Mouse (Mus musculus): ENCODE results near the gene Crygn. TPM values are rescaled to one million over a fixed set of nuclear protein-coding genes. Genes with fewer than 3 reads are reported as not detected.
A peak's percentile ranks its signal among the peaks of the same experiment; 100 is the strongest.

The Crygn gene
- polyA plus RNA-seq, 1 experiment from 2014 or later = not detected

GRCm38 (mm10) chr5:24741172-24741885 is 16.5 kb downstream of the Crygn start:
- Histone ChIP-seq H3K9ac (replicated peaks) (0 out of 2 replicates have a peak overlapping the region, but pooled peaks have one; percentile 8), H3K36me3 (no peaks in the 10 kb centered on the region), H3K4me1 (no peaks in the 10 kb centered on the region), H3K27me3 (0 out of 2 replicates have a peak, but pooled peaks cover 6% of the 10 kb centered on the region), H3K27ac (replicated peaks) (no peak overlapping the region), H3K9me3 (no peaks in the 10 kb centered on the region), H3K4me3 (no peak overlapping the region), H3K4me2 (replicated peaks) (no peak overlapping the region)
- no peak for ATAC-seq (ENCODE audit: low FRiP score, low read depth)
- 83% methylated on average over 15 of the region's 15 CpGs for WGBS

DNA sequence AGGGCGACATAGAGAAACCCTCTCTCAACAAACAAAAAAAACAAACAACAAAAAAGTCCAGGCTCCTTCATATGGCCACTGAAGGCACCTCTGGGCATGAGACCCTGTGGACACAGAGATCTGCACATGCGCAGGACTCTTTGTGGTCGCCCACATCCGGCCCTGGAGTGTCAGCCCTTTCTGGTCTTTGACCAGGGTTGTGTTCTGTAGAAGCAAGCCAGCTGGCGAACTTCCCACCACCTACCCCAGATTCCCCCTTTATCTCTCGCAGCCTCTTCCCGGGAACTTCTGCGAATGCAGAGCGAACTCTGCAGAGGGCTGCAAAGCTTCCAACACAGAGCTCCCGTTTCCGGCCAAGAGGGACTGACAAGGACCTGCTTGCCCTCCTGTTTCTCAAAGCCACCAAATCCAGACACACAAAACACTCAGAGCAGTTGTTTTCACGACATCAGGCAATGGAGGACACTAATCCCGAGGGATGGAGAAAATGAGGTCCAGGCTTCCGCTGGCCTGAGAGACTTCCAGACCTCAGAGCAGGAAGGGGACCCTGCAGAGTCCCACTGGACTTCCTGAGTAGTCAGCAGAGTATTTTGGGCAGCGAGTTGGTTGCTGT is 18.6 kb downstream of the Crygn start:
- 66% methylated on average over 15 of the region's 15 CpGs for WGBS
- no peak for ATAC-seq (ENCODE audit: low FRiP score, low read depth)

DNA sequence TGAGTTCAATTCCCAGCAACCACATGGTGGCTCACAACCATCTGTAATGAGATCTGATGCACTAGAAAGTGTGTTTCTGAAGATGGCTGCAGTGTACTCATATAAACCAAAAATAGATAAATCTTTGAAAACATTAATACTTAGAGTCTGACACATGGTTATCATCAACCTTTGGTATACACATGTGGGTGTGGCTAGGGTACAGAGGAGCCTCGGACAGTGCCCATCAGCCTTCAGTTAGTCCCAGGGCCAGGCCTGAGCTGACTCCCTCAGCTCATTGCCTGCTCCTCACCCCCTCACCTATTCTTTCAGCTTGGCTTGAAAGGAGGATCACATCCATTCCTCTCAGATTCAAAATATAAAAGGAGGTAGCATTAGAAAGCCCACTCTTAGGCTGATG is 19.3 kb downstream of the Crygn start:
- no peaks in the 10 kb centered on the region for H3K9me3 ChIP-seq
- ATAC-seq (ENCODE audit: low FRiP score, low read depth) = no peak
- no peak overlapping the region for H3K4me3 ChIP-seq
- H3K27me3 ChIP-seq = no peaks in the 10 kb centered on the region
- no peak overlapping the region for H3K4me2 ChIP-seq (replicated peaks)
- H3K4me1 ChIP-seq = 0 out of 2 replicates have a peak, but pooled peaks cover under 1% of the 10 kb centered on the region
- WGBS = 84% methylated on average over 1 of the region's 1 CpGs
- no peak overlapping the region for H3K27ac ChIP-seq (replicated peaks)
- H3K9ac ChIP-seq (replicated peaks) = no peak overlapping the region
- H3K36me3 ChIP-seq = no peaks in the 10 kb centered on the region

More for the DNA sequence above, 18.6 kb downstream of the Crygn start:
- no peaks in the 10 kb centered on the region for H3K4me1 ChIP-seq
- H3K9me3 ChIP-seq = no peaks in the 10 kb centered on the region
- H3K27me3 ChIP-seq = no peaks in the 10 kb centered on the region
- no peak overlapping the region for H3K4me3 ChIP-seq
- no peaks in the 10 kb centered on the region for H3K36me3 ChIP-seq
- no peak overlapping the region for H3K4me2 ChIP-seq (replicated peaks)
- no peak overlapping the region for H3K27ac ChIP-seq (replicated peaks)
- H3K9ac ChIP-seq (replicated peaks) = no peak overlapping the region

- Histone ChIP-seq H3K4me2 (replicated peaks) (no peak overlapping the region), H3K36me3 (no peaks in the 10 kb centered on the region), H3K4me1 (peaks cover 9% of the 10 kb centered on the region), H3K9me3 (no peaks in the 10 kb centered on the region), H3K27ac (replicated peaks) (no peak overlapping the region), H3K9ac (replicated peaks) (no peak overlapping the region), H3K4me3 (no peak overlapping the region), H3K27me3 (no peaks in the 10 kb centered on the region)
- no peak for ATAC-seq (ENCODE audit: low FRiP score, low read depth)
- WGBS = 95% methylated on average over 10 of the region's 10 CpGs
Observed at GRCm38 (mm10) chr5:24737595-24737994, 20.2 kb downstream of the Crygn start.

- H3K27me3 ChIP-seq = peaks cover 35% of the 10 kb centered on the region
- no peak overlapping the region for H3K27ac ChIP-seq (replicated peaks)
- H3K4me2 ChIP-seq (replicated peaks) = no peak overlapping the region
- no peaks in the 10 kb centered on the region for H3K36me3 ChIP-seq
- 65% methylated on average over 7 of the region's 7 CpGs for WGBS
- H3K9me3 ChIP-seq = no peaks in the 10 kb centered on the region
- H3K4me1 ChIP-seq = peaks cover 23% of the 10 kb centered on the region
- ATAC-seq (ENCODE audit: low FRiP score, low read depth) = no peak
- no peak overlapping the region for H3K9ac ChIP-seq (replicated peaks)
- H3K4me3 ChIP-seq = no peak overlapping the region
Observed at GRCm38 (mm10) chr5:24733771-24734426, 23.9 kb downstream of the Crygn start.

DNA sequence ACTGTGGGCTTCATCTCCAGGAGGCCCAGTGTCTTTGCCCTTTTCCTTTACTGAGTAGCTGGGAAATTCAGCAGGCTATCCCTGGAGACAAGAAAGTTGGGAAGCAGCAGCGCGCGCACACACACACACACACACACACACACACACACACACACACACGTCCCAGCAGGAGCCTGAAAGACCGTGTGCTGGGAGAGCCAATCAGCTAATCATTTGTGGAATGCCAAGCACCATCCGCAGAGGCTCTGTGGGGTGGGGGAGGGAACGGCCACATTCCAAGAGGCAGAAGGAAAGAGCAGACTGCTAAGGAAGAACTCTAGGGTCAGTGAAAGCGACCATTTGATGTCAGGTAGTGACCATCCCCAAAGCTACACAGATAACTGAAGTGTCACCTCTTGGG is 24.7 kb downstream of the Crygn start:
- Histone ChIP-seq H3K27me3 (peaks cover 41% of the 10 kb centered on the region), H3K9me3 (no peaks in the 10 kb centered on the region), H3K9ac (replicated peaks) (no peak overlapping the region), H3K36me3 (no peaks in the 10 kb centered on the region), H3K4me1 (peaks cover 23% of the 10 kb centered on the region), H3K27ac (replicated peaks) (no peak overlapping the region), H3K4me3 (no peak overlapping the region), H3K4me2 (replicated peaks) (no peak overlapping the region)
- peak; percentile 75; the same call in 1 of the 2 replicates for ATAC-seq (ENCODE audit: low FRiP score, low read depth)
- 3% methylated on average over 8 of the region's 8 CpGs for WGBS

GRCm38 (mm10) chr5:24730986-24731385 is 26.8 kb downstream of the Crygn start:
- Histone ChIP-seq H3K9ac (replicated peaks) (no peak overlapping the region), H3K27me3 (peaks cover 45% of the 10 kb centered on the region), H3K9me3 (no peaks in the 10 kb centered on the region), H3K4me2 (replicated peaks) (peak overlapping the region; percentile 55), H3K36me3 (no peaks in the 10 kb centered on the region), H3K4me3 (peak overlapping the region; percentile 43), H3K4me1 (peaks cover 23% of the 10 kb centered on the region), H3K27ac (replicated peaks) (no peak overlapping the region)
- ATAC-seq (ENCODE audit: low FRiP score, low read depth) = no peak
- 2% methylated on average over 15 of the region's 15 CpGs for WGBS

DNA sequence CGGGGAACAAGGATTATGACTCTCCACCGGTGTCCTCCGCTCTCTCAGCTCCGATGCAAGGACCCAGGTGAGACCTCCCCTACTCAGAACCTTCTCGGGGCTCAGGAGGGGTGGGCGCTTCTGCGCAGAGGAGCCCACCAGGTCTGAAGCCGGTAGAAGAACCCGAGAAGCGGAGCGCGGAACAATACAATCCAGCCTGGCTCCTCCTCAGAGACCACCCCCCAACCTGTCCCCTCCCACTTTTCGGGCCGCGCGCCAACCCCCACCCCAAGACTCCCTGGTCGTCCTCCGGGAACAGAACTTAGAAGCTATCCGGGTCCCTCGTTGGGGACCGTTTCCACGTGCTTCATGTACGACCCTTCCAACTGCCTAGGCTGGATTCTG is 27.3 kb downstream of the Crygn start, which contains the start of gene Wdr86:
Gene Wdr86 (minus strand): TSS at position 240 of the 384 bp plus-strand sequence.
- Histone ChIP-seq H3K27me3 (peaks cover 45% of the 10 kb centered on the region), H3K4me2 (replicated peaks) (peak within 1 kb of the TSS; percentile 55), H3K4me3 (peak within 1 kb of the TSS; percentile 43), H3K9me3 (no peaks in the 10 kb centered on the region), H3K9ac (replicated peaks) (peak within 1 kb of the TSS; percentile 39; the same call in 1 of the 2 replicates), H3K36me3 (no peaks in the 10 kb centered on the region), H3K27ac (replicated peaks) (no peak within 1 kb of the TSS), H3K4me1 (peaks cover 23% of the 10 kb centered on the region)
- under 1% methylated on average over 23 of the region's 23 CpGs for WGBS
- ATAC-seq (ENCODE audit: low FRiP score, low read depth) = no peak; the same call in 1 of the 2 replicates

- H3K27me3 ChIP-seq = peaks cover 45% of the 10 kb centered on the region
- H3K4me1 ChIP-seq = peaks cover 26% of the 10 kb centered on the region
- no peaks in the 10 kb centered on the region for H3K36me3 ChIP-seq
- peak overlapping the region; percentile 55 for H3K4me2 ChIP-seq (replicated peaks)
- no peaks in the 10 kb centered on the region for H3K9me3 ChIP-seq
- WGBS = 1% methylated on average over 46 of the region's 49 CpGs
- H3K9ac ChIP-seq (replicated peaks) = peak overlapping the region; percentile 39; the same call in 1 of the 2 replicates
- no peak; the same call in 1 of the 2 replicates for ATAC-seq (ENCODE audit: low FRiP score, low read depth)
- H3K4me3 ChIP-seq = peak overlapping the region; percentile 43
- H3K27ac ChIP-seq (replicated peaks) = no peak overlapping the region
Observed at GRCm38 (mm10) chr5:24729797-24730487, 27.9 kb downstream of the Crygn start.

- peaks cover 42% of the 10 kb centered on the region for H3K27me3 ChIP-seq
- WGBS = 71% methylated on average over 12 of the region's 12 CpGs
- H3K4me2 ChIP-seq (replicated peaks) = no peak overlapping the region
- no peaks in the 10 kb centered on the region for H3K36me3 ChIP-seq
- no peaks in the 10 kb centered on the region for H3K9me3 ChIP-seq
- ATAC-seq (ENCODE audit: low FRiP score, low read depth) = no peak
- H3K4me3 ChIP-seq = no peak overlapping the region
- H3K4me1 ChIP-seq = peaks cover 21% of the 10 kb centered on the region
- no peak overlapping the region for H3K9ac ChIP-seq (replicated peaks)
- H3K27ac ChIP-seq (replicated peaks) = no peak overlapping the region
Observed at GRCm38 (mm10) chr5:24726901-24727836, 30.6 kb downstream of the Crygn start.

GRCm38 (mm10) chr5:24725897-24726296 is 31.9 kb downstream of the Crygn start:
- H3K9me3 ChIP-seq = no peaks in the 10 kb centered on the region
- peaks cover 19% of the 10 kb centered on the region for H3K4me1 ChIP-seq
- no peak overlapping the region for H3K27ac ChIP-seq (replicated peaks)
- no peaks in the 10 kb centered on the region for H3K36me3 ChIP-seq
- 72% methylated on average over 6 of the region's 6 CpGs for WGBS
- no peak overlapping the region for H3K4me3 ChIP-seq
- peaks cover 30% of the 10 kb centered on the region for H3K27me3 ChIP-seq
- no peak overlapping the region for H3K4me2 ChIP-seq (replicated peaks)
- ATAC-seq (ENCODE audit: low FRiP score, low read depth) = no peak
- H3K9ac ChIP-seq (replicated peaks) = no peak overlapping the region

Measured in midbrain, embryonic 12.5 days (tissue).